Mouse (Mus musculus): ENCODE results near the gene Lhx6. TPM values are rescaled to one million over a fixed set of nuclear protein-coding genes. Genes with fewer than 3 reads are reported as not detected.

Gene Lhx6
- polyA plus RNA-seq, 1 experiment, result 1.3 TPM

GRCm38 (mm10) chr2:36112632-36113031 lies 7.4 kb upstream of the Lhx6 start:
- H3K4me3 ChIP-seq (ENCODE audit: insufficient read depth, low read length), result no peak overlapping the region
- H3K4me1 ChIP-seq (ENCODE audit: control insufficient read depth, insufficient read depth, low read length), result no peaks in the 10 kb centered on the region
- TF ChIP-seq POLR2A (IDR thresholded peaks at IDR 0.05; ENCODE audit: low read depth, low read length), result no peak
- no peak overlapping the region for H3K27ac ChIP-seq (ENCODE audit: insufficient read depth, low read length)

- H3K27ac ChIP-seq (ENCODE audit: insufficient read depth, low read length), result no peak overlapping the region
- TF ChIP-seq POLR2A (IDR thresholded peaks at IDR 0.05; ENCODE audit: low read depth, low read length), result no peak
- TF ChIP-seq CTCF (IDR thresholded peaks at IDR 0.05; ENCODE audit: borderline replicate concordance, insufficient read depth, low read length), result no peak
- no peaks in the 10 kb centered on the region; the same call in 1 of the 2 replicates for H3K4me1 ChIP-seq (ENCODE audit: control insufficient read depth, insufficient read depth, low read length)
- no peak overlapping the region for H3K4me3 ChIP-seq (ENCODE audit: insufficient read depth, low read length)
Observed at GRCm38 (mm10) chr2:36108615-36109014, 3.4 kb upstream of the Lhx6 start.

GRCm38 (mm10) chr2:36104436-36104955 lies 712 bp downstream of the Lhx6 start:
- Histone ChIP-seq H3K4me3 (ENCODE audit: insufficient read depth, low read length) (peak overlapping the region; percentile 39), H3K4me1 (ENCODE audit: control insufficient read depth, insufficient read depth, low read length) (peaks cover 3% of the 10 kb centered on the region; the same call in 1 of the 2 replicates), H3K27ac (ENCODE audit: insufficient read depth, low read length) (no peak overlapping the region)
- TF ChIP-seq POLR2A (IDR thresholded peaks at IDR 0.05; ENCODE audit: low read depth, low read length) (no peak), CTCF (IDR thresholded peaks at IDR 0.05; ENCODE audit: borderline replicate concordance, insufficient read depth, low read length) (no peak)

- H3K27ac ChIP-seq (ENCODE audit: insufficient read depth, low read length), result no peak overlapping the region
- TF ChIP-seq CTCF (IDR thresholded peaks at IDR 0.05; ENCODE audit: borderline replicate concordance, insufficient read depth, low read length) (no peak), POLR2A (IDR thresholded peaks at IDR 0.05; ENCODE audit: low read depth, low read length) (no peak)
- H3K4me3 ChIP-seq (ENCODE audit: insufficient read depth, low read length), result peak overlapping the region; percentile 39
- H3K4me1 ChIP-seq (ENCODE audit: control insufficient read depth, insufficient read depth, low read length), result peaks cover 3% of the 10 kb centered on the region
Observed at GRCm38 (mm10) chr2:36103555-36104367, 1.4 kb downstream of the Lhx6 start.

- H3K4me1 ChIP-seq (ENCODE audit: control insufficient read depth, insufficient read depth, low read length), result peaks cover 3% of the 10 kb centered on the region
- TF ChIP-seq CTCF (IDR thresholded peaks at IDR 0.05; ENCODE audit: borderline replicate concordance, insufficient read depth, low read length) (no peak), POLR2A (IDR thresholded peaks at IDR 0.05; ENCODE audit: low read depth, low read length) (no peak)
- no peak overlapping the region for H3K27ac ChIP-seq (ENCODE audit: insufficient read depth, low read length)
- H3K4me3 ChIP-seq (ENCODE audit: insufficient read depth, low read length), result peak overlapping the region; percentile 14; the same call in 1 of the 2 replicates
Observed at GRCm38 (mm10) chr2:36103069-36103554, 2.1 kb downstream of the Lhx6 start.

GRCm38 (mm10) chr2:36102559-36102946 lies 2.7 kb downstream of the Lhx6 start:
- no peak overlapping the region for H3K27ac ChIP-seq (ENCODE audit: insufficient read depth, low read length)
- TF ChIP-seq CTCF (IDR thresholded peaks at IDR 0.05; ENCODE audit: borderline replicate concordance, insufficient read depth, low read length) (no peak), POLR2A (IDR thresholded peaks at IDR 0.05; ENCODE audit: low read depth, low read length) (no peak)
- peaks cover 3% of the 10 kb centered on the region for H3K4me1 ChIP-seq (ENCODE audit: control insufficient read depth, insufficient read depth, low read length)
- no peak overlapping the region for H3K4me3 ChIP-seq (ENCODE audit: insufficient read depth, low read length)

- Histone ChIP-seq H3K27ac (ENCODE audit: insufficient read depth, low read length) (no peak overlapping the region), H3K4me1 (ENCODE audit: control insufficient read depth, insufficient read depth, low read length) (peaks cover 3% of the 10 kb centered on the region), H3K4me3 (ENCODE audit: insufficient read depth, low read length) (no peak overlapping the region)
- TF ChIP-seq CTCF (IDR thresholded peaks at IDR 0.05; ENCODE audit: borderline replicate concordance, insufficient read depth, low read length), result no peak
- no peak for TF ChIP-seq POLR2A (IDR thresholded peaks at IDR 0.05; ENCODE audit: low read depth, low read length)
Observed at GRCm38 (mm10) chr2:36101866-36102558, 3.2 kb downstream of the Lhx6 start.

- Histone ChIP-seq H3K4me3 (ENCODE audit: insufficient read depth, low read length) (no peak overlapping the region), H3K4me1 (ENCODE audit: control insufficient read depth, insufficient read depth, low read length) (peaks cover 3% of the 10 kb centered on the region; the same call in 1 of the 2 replicates), H3K27ac (ENCODE audit: insufficient read depth, low read length) (peak overlapping the region; percentile 3; the same call in 1 of the 2 replicates)
- TF ChIP-seq CTCF (IDR thresholded peaks at IDR 0.05; ENCODE audit: borderline replicate concordance, insufficient read depth, low read length), result no peak
- no peak for TF ChIP-seq POLR2A (IDR thresholded peaks at IDR 0.05; ENCODE audit: low read depth, low read length)
Observed at GRCm38 (mm10) chr2:36099739-36100138, 5.5 kb downstream of the Lhx6 start.

- no peak overlapping the region for H3K27ac ChIP-seq (ENCODE audit: insufficient read depth, low read length)
- no peak for TF ChIP-seq CTCF (IDR thresholded peaks at IDR 0.05; ENCODE audit: borderline replicate concordance, insufficient read depth, low read length)
- no peak for TF ChIP-seq POLR2A (IDR thresholded peaks at IDR 0.05; ENCODE audit: low read depth, low read length)
- no peak overlapping the region for H3K4me3 ChIP-seq (ENCODE audit: insufficient read depth, low read length)
- H3K4me1 ChIP-seq (ENCODE audit: control insufficient read depth, insufficient read depth, low read length), result peaks cover 3% of the 10 kb centered on the region; the same call in 1 of the 2 replicates
Observed at GRCm38 (mm10) chr2:36098021-36098420, 7.2 kb downstream of the Lhx6 start.
